Mouse (Mus musculus) gonadal fat pad, adult 2 months (tissue): ENCODE results near the gene Lrrk2. TPM values are rescaled to one million over a fixed set of nuclear protein-coding genes. Genes with fewer than 3 reads are reported as not detected.

Source experiments
- DNase-seq: peaks from one replicate; pipeline ENCODE4 v3.0.0-alpha.2; 2012; ENCODE audit warnings: low read depth
- polyA plus RNA-seq: library from polyadenylated mRNA; depleted of rRNA; stranded (reverse); fragments of >200 nt; gene quantifications from 2 replicates; pipeline ENCODE4 v1.2.3, GENCODE M21; 2012

Gene Lrrk2
- polyA plus RNA-seq, 1 experiment = 2.3 TPM

DNA sequence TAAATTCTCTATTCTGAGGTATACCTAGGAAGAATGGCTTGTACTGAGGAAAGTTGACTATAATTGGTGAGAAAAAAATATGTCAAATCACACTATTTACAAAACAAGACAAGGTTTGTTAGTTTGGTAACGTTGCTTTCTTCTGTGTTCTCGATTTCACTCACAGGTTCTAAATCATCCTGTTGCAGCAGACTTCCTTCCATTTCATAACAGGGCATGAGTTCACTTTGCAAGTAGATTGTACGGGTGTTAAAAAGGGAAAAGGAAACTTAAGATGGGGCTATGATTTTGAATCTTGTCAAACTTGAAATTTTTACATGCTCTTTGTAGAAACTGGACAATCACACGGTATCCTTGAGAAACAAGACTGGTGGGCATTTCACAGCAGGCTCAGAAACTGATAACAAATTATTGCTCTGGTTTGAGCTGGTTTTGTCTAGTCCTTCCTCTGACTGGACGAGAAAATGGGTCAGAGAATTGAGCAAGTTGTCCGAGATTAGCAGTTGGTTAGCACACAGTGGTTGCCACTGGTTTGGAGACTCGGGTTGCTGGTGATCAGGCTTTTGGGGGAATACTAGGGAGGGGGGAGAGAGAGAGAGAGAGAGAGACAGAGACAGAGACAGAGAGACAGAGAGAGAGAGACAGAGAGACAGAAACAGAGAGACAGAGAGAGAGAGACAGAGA lies 13.0 kb downstream of the Lrrk2 start:
- no peak for DNase-seq

DNA sequence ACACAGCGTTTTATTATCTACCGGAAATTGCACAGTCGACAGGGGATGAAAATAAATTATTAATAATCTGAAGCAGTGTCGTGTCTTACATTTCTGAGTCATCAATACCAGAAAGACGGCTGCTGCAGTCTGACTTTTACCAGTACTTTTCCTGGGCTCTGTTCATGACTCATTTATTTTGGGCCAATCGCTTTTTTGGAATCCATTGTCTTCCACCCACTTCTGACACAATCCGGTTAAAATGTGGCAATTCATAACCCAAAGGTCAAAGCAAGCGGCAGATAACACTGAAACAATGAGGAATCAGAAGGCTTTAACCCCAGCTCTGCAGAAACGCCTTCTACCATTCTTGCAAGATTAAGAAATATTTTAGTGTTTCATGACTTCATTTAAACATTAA lies 17.7 kb downstream of the Lrrk2 start:
- no peak for DNase-seq

DNA sequence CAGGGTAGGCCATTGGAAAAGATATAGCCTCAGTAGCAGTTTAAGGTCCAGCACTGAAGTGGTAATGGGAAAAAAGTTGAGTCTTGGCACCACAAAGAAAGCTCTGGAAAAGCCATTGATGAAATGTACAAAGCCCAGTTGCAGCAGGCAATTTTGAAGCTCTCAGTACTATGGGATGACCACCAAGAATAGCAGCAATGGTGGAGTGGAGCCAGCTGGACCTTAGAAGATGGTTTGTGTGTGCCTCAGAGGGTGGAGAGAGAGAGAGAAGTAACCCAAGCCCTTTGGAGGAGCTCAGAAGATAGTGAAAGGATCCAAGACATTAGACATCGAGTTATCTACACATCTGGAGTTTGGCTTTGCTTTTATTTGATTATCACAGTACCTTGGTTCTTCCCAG lies 20.1 kb downstream of the Lrrk2 start:
- no peak for DNase-seq

DNA sequence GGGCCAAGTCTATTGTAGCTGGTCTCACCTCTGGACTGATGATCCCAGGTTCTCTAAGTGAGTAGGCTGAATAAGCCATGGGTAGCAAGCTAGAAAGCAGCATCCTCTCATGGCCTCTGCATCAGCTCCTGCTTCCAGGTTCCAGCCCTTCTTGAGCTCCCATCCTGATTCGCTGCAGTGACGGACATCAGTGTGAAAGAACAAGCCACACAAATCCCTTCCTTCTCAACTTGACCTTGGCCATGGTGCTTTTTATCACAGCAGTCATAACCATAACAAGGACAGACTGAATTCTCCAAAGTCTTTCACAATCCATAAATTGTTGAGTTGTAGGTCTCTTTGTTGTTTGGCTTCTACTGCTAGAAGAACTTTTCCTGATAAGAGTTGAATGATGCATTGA lies 20.9 kb downstream of the Lrrk2 start:
- DNase-seq = no peak

DNA sequence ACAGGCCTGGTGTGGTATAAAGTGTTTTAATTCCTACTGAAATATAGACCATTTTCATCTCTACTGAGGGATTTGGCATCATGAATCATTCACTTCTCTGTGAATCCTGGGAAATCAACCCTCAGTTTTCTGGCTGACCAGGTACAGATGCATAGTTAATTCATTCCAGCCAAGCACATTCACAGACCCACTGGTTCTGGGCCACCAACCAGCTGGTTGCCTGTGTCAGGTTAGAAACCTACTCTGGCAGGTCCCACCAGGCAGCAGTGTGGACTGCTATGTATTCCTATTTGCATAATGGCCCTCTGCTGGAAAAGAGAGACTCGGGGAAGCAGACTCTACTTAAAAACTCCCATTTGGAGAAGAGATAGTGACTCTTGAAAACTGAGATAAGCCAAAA lies 27.9 kb downstream of the Lrrk2 start:
- no peak for DNase-seq

DNA sequence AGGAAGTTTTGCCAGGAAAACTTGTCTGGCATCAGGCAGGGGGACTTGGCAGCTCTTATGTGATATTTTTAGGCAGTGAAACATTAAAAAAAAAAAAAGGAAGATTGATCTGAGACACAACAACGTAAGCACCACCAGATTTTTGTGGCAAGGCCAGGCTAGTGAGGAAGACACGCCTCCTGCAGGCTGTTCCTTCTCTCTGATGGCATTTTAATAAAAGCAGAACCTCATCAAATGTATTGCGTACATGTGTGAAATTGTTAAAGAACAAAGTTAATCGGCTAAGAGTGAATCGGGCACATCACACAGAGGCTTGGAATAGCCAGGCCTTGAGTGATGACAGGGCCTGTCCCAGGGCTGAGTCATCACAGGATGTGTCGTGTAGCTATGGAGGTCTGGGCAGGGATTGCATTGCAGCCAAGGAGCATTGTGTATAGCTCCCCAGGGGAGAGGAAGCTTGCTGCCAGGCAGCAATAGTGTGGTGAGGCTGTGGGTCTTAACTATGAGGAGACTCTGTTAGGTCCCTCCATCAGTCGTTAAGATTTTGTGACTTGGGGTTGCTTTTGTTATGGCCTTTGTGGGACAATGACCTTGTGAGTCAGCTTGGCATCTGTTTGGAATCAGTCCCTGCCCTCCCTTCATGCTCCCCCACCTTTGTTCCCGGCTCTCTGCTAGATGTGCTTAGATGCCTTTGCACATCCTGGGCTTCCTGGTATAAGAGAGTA lies 30.2 kb downstream of the Lrrk2 start:
- DNase-seq = no peak

DNA sequence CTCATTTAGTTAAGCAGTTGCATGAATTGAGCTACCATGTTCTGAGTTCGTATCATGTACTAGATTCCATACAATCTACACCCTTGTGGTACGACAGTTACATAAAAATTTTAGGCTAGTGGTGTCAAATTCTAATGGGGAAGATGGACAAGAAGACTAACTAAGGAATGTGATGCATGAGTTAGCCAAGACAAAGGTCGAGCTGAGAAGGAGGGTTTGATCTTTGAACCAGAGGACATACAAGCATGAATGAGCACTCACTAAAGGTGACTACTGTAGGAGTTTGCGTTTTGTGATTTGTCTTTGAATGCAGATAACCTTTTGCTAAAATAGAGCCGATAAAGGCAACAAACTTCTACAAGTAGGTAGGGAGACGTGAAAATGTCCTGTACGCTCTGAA lies 31.1 kb downstream of the Lrrk2 start:
- no peak for DNase-seq

DNA sequence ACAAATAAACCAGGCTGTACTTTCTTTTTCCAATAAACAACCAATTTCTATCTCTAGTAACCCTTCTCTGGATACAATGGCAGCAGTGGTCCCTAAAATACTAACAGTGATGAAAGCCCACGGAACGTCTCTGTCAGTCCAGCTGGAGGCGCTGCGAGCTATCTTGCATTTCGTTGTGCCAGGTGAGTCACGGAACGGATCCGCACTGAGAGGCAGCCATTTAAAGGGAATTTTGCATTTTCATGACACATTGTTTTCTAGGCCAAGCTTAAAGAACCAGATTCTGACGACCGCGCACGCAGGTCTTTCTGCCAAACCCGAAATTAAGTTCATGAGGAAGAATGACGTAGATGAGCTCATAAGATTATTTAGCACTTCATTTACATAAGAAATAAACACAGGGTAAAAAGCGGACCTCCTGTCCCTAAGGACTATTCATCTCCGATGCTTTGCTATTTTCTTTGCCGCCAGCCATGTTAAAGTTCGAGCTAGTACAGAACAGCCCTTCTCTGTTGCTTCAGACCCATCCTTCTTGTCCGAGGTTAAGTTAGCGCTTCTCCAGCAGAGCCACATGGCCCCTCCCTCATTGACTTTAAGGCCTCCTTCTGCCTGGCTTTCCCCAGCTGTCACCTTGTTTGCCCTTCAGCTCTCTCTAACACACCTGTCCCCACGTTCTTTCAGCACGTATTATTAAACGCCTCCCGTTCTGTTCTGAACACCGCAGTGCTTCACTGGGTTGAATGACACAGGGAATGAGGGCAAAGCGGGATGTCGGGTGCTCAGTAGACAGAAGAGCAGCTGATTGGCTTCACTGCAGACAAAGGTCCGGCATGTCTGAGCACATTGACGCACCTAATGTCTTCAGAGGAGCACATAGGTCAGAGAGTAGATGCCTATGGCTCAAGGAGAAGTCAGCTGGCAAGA lies 36.5 kb downstream of the Lrrk2 start:
- DNase-seq = no peak

DNA sequence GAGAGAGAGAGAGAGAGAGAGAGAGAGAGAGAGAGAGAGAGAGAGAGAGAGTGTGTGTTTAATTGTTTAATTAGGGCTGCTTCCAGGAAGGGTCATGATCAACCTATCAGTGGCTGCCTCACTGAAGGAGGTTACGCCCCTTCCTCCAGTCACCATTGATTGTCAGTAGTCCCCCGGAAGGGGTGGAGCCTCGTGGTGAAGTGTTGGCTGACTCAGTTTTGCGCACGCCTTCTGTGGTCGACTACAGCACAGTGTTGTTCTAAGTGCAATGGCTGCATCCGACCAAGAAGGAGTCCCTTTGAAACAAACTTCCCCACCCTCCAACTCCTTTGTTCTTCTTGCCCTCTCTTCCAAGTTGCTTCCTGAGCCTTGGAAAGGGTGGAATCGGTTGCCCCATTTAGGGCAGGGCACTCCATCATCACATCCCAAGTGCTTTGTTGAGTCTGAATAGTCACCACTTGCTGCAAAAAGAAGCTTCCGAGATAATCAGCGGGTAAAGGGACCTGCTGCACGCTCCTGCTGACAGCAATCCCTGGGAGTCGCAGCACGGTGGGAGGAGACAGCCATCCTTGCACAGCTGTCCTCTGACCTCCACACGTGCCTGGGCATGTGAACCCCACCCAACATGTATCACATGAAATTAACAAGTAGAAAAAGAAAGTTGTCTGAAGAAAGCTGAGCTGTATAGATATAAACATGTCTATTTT lies 62.4 kb downstream of the Lrrk2 start:
- no peak for DNase-seq

DNA sequence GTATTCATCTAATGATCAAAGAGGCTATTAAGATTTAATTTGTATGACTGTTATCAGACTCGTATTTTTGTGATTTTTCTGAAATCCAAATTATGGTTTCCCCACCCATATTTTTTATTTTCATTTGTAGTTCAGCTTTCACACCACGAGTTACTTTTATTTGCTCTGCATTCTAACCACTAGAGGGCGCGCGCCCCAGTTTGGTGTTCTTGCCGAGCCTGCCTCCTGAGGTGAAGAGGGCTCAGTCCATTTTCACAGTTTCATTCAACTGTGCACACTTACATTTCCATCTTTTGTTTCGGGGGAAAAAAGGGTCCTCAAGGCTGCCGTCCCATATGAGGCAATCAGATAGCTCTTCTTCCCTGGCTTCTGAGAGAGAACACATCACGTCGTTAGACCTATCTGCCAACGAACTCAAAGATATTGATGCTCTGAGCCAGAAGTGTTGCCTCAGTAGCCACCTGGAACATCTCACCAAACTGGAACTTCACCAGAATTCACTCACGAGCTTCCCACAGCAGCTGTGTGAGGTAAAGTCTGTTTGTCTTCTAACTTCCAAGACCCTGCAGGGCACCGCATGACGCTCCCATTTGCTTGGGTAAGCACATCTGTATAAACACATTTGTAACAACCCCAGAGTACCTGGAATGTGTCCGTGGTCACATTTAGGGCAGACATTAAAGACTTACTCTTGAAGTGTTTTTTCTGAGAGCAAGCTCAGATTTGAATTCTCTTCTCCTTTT lies 64.0 kb downstream of the Lrrk2 start:
- no peak for DNase-seq

DNA sequence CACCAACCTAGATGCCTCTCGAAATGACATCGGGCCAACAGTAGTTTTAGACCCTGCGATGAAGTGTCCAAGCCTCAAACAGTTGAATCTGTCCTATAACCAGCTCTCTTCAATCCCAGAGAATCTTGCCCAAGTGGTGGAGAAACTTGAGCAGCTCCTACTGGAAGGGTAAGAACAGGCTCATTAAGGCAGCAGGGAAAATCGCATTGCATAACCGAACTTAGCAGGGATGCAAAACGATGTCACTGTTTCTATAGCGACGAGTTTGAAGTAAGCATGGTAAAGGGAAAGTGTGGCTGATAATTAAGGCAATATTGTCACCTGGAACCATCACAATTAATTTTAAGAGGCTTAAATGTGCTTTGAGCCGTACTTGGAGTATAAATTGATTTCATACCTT lies 65.8 kb downstream of the Lrrk2 start:
- DNase-seq = no peak

DNA sequence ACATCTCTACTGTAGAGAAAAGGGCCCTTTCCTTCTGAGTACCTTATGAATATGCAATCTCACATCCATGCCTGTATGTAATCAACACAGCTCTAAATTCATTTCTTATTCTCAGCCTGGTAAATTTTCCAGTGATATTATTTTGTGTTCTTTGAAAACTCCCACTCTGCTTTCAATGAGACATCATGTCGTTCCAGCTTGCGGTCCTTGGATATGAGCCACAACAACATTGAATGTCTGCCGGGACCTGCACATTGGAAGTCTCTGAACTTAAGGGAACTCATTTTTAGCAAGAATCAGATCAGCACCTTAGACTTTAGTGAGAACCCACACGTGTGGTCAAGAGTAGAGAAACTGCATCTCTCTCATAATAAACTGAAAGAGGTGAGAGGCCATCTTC lies 72.5 kb downstream of the Lrrk2 start:
- DNase-seq = no peak

DNA sequence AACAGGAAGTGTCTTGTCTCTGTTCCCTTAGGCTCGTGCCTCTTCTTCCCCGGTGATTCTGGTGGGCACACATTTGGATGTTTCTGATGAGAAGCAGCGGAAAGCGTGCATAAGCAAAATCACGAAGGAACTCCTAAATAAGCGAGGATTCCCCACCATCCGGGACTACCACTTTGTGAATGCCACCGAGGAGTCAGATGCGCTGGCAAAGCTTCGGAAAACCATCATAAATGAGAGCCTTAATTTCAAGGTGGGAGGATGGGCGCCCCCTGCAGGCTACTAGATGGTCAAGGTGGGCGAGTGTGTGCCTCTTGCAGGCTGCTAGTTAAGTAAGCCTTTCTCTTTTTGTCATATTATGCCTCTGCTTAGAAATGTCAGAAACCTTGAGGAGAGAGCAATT lies 79.1 kb downstream of the Lrrk2 start:
- DNase-seq = no peak

DNA sequence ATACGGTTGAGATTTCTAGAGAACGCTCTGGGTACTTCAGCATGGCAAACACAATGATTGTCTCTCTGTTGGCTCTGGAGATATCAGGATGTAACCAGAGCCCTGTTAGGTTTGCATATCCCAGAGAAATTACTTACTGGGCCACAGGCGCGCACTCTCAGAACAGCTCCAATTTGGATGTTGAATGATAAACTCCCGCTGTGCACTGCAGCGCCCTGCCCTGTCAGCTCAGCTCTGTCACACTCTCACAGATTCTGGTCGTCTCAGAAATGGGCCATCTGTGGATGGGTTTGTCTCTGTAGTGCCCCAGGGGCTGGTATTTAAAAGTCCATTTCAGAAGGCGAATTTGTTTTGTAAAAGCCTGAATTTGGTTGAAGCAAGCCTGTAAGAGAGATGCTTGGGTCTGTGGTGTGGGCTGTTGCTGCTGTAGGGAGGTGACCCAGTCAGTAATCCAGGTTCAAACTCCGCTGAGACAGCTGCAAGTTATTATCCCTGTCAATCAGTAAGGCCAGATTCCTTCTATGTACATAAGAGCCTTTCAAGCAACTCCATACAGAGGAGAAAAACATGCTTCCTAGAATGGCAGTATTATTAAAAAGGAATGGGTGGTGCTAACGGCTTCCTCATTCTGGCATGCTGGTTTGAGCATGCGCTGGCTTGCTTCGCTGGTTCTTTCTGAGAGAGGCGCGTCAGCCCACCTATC lies 80.6 kb downstream of the Lrrk2 start:
- DNase-seq = no peak

DNA sequence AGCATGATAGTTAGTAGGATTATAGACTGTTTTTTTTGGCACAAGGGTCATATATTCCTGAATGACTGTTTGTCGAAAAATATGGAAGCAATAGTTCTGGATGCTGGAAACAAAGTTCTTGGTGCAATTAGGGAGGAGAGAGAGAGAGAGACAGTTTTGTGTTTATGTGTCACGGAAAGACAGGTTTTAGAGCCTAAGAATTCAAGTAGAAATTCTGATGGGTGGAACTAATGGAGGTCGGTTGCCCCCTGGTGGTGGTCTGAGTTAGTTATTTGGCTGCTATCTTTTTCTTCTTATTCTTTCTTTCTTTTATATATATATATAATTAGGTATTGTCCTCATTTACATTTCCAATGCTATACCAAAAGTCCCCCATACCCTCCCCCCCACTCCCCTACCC lies 81.6 kb downstream of the Lrrk2 start:
- DNase-seq = no peak

DNA sequence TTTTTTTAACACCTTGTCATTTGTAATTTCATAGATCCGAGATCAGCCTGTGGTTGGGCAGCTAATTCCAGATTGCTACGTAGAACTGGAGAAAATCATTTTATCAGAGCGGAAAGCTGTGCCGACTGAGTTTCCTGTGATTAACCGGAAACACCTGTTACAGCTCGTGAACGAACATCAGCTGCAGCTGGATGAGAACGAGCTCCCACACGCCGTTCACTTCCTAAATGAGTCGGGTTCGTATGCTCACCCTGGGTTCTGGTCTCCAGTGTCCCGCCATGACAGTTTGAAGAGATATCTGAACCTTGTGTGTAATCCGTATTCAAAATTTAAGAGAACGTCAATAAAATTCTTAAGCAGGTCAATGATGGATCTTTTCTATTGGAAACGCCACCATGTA lies 82.8 kb downstream of the Lrrk2 start:
- DNase-seq = no peak

DNA sequence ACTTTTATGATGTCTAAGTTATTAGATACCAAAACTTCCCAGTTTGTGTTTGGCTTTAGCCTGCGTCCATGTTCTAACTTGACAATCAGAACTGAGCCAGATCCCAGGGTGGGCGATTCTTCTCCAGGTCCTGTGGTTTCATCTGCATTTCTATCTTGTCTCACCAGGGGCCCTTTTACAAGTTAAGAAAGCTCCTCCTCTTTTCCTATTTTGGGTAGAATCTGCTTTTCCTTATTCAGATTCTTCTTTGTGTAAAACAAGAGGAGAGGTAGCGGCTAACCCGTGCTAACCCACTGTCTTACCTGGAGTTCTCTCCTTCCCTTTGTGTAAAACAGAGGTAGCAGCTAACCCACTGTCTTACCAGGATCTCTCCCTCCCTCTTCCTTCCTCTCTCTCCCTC lies 99.1 kb downstream of the Lrrk2 start:
- DNase-seq = no peak

DNA sequence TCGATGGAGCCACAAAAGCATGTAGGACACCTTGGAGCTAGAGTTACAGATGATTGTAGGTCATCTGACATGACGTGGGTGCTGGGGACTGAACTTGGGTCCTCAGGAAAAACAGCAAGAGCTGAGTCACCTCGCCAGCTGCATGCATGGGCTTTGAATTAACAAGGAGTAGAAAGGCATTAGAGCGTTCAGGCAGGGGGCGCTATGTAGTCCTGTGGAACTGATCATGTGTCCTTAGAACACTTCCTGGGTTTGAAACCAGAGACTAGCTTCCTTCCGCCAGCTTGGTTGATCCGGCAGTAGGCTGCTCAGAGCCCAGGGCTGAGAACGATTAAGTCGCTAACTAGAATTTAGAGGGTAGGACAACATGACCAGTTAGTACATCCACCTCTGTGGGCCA lies 106.2 kb downstream of the Lrrk2 start:
- DNase-seq = no peak

DNA sequence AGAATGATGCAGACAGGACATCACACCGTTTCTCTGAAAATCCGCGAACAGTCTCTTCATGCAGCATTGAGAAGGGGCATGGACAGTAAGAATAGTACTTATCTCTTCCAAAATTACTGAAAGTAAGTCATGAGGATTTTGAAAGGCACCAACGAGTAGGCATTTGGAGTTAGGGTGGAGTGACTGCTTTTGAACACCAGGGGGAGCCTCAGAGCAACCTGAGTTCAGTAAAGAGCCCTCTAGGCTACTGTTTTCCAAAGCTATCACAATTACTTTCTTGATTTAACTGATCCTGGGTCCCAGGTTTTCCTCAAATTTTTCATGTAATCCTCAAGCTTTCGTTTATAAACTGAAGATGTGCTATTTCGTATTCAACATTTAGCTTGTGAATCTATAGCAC lies 108.2 kb downstream of the Lrrk2 start:
- DNase-seq = no peak

DNA sequence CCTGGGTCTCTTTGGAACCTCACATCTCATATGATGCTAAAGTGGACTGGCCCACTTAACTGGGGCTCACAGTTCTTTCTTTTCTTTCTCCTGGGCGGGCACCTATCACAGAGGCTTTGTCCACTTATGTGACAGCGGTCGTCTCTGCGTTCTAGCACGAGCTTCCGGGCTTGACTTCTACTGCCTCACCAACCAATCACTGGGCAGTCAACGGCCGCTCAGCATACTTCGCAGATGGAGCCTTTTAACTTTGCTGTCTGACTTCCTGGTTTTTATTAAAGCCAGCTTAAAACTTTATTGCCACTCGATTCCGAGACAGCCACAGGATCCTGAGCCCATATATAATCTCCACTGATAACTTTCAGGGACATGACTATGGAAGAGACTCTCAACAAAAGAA lies 115.4 kb downstream of the Lrrk2 start:
- DNase-seq = no peak

DNA sequence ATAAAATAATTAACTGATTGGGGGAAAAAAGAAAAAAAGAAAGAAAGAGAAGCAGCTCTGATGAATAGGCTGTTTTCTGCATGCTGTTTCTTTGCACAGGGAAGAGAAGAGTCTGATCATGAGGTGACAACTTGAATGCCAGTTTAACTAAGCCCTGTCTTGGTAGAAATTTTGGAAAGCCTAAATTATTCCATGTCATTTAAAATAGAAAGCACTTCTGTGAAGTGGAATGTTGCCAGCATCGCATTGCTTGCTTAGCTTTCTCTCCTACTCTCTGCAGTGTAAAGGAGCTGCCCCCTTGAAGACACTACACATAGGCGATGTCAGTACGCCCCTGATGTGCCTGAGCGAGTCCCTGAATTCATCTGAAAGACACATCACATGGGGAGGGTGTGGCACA lies 133.5 kb downstream of the Lrrk2 start:
- DNase-seq = no peak
